Mouse (Mus musculus) heart, embryonic 16.5 days (tissue): Measurements from ENCODE around the gene Myg1. TPM values are rescaled to one million over a fixed set of nuclear protein-coding genes. Genes with fewer than 3 reads are reported as not detected.
A peak's percentile ranks its signal among the peaks of the same experiment; 100 is the strongest.

ENCODE experiments used
- ATAC-seq: fragments of 200-750 bp; cut with Nextera tagmentation; replicated peaks from 2 replicates; pipeline ENCODE4 v1.8.0; 2017; ENCODE audit warnings: moderate number of reproducible peaks; ENCODE audit not compliant: insufficient read depth, low FRiP score; ENCODE audit errors: extremely low read depth
- H3K27ac ChIP-seq: fragments of 300-500 bp; sonication (generic); 2 replicates; pipeline ENCODE4 v1.5.1; 2014; ENCODE audit warnings: mild to moderate bottlenecking, low read length, control low read depth, moderate library complexity
- H3K27me3 ChIP-seq: fragments of 300-500 bp; sonication (generic); 2 replicates; pipeline ENCODE4 v1.6.1; 2014; ENCODE audit warnings: low read length, mixed read lengths; ENCODE audit not compliant: control insufficient read depth, insufficient read depth
- H3K36me3 ChIP-seq: fragments of 300-500 bp; sonication (generic); 2 replicates; pipeline ENCODE4 v1.6.1; 2014; ENCODE audit not compliant: control insufficient read depth, insufficient read depth
- H3K4me1 ChIP-seq: fragments of 300-500 bp; sonication (generic); 2 replicates; pipeline ENCODE4 v1.6.1; 2014; ENCODE audit warnings: low read length, mixed read lengths; ENCODE audit not compliant: control insufficient read depth, insufficient read depth
- H3K4me2 ChIP-seq: fragments of 300-500 bp; sonication (generic); 2 replicates; pipeline ENCODE4 v1.6.1; 2014; ENCODE audit warnings: low read depth, mild to moderate bottlenecking, control low read depth, low read length
- H3K4me3 ChIP-seq: fragments of 300-500 bp; sonication (generic); 2 replicates; pipeline ENCODE4 v1.5.1; 2014; ENCODE audit warnings: mild to moderate bottlenecking, control low read depth, low read length
- H3K9ac ChIP-seq: fragments of 300-500 bp; sonication (generic); 2 replicates; pipeline ENCODE4 v1.6.1; 2014; ENCODE audit warnings: low read length, control low read depth
- H3K9me3 ChIP-seq: fragments of 300-500 bp; sonication (generic); replicated peaks from 2 replicates; pipeline ENCODE4 v1.6.1; 2016; ENCODE audit warnings: low read length; ENCODE audit not compliant: control insufficient read depth
- WGBS: fragments of 180-500 bp; shearing (Covaris S2); extraction: QIAGEN DNeasy Blood & Tissue Kit; methylation state at CpG from one replicate; pipeline ENCODE4 v1.1.7; 2014; 5-methylcytosine and 5-hydroxymethylcytosine counted together
- polyA plus RNA-seq: library from polyadenylated mRNA; unstranded; fragments of >200 nt; fragmentation: Nextera tagmentation; extraction: Ambion mirVana; gene quantifications from 2 replicates; pipeline ENCODE4 v1.2.1, GENCODE M21; 2015

Myg1 gene
- polyA plus RNA-seq, result 56.6 and 67.9 TPM in 2 replicates

DNA sequence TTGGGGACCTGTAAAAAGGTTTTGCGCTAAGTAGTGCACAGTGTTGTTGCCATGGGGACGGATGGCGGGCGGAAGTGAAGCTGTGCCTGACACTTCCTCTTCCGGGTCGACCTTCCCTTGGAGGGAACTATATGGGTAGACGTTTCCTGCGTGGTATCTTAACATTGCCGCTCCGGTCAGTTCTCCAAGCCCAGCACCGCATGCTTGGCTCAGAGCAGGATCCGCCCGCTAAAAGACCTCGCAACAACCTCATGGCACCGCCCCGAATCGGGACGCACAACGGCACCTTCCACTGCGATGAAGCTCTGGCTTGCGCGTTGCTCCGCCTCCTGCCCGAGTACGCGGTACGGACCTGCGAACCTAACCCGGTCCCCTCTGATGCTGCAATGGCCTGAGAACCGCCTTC lies at the start of gene Myg1:
TSS of gene Myg1 (plus strand) at position 100 of the 406 bp plus-strand sequence.
- H3K27ac ChIP-seq, result peak within 1 kb of the TSS; percentile 78
- peaks cover 22% of the 10 kb centered on the region for H3K4me1 ChIP-seq
- no peaks in the 10 kb centered on the region for H3K27me3 ChIP-seq
- peaks cover 33% of the 10 kb centered on the region for H3K36me3 ChIP-seq
- WGBS, result under 1% methylated on average over 30 of the region's 30 CpGs
- H3K4me2 ChIP-seq, result peak within 1 kb of the TSS; percentile 92
- ATAC-seq, result peak; percentile 90
- H3K4me3 ChIP-seq, result peak within 1 kb of the TSS; percentile 91
- H3K9me3 ChIP-seq, result no peaks in the 10 kb centered on the region
- H3K9ac ChIP-seq, result peak within 1 kb of the TSS; percentile 73

- Histone ChIP-seq H3K4me1 (peaks cover 13% of the 10 kb centered on the region), H3K27me3 (no peaks in the 10 kb centered on the region), H3K4me3 (no peak overlapping the region), H3K9ac (no peak overlapping the region), H3K27ac (no peak overlapping the region), H3K36me3 (peaks cover 8% of the 10 kb centered on the region), H3K4me2 (no peak overlapping the region), H3K9me3 (no peaks in the 10 kb centered on the region)
- 71% methylated on average over 8 of the region's 8 CpGs for WGBS
- ATAC-seq, result no peak
Observed at GRCm38 (mm10) chr15:102282463-102283292, 48.8 kb upstream of the Myg1 start.

- H3K9ac ChIP-seq, result no peak overlapping the region
- no peak overlapping the region for H3K4me2 ChIP-seq
- peaks cover 11% of the 10 kb centered on the region for H3K4me1 ChIP-seq
- 51% methylated on average over 3 of the region's 3 CpGs for WGBS
- H3K36me3 ChIP-seq, result peaks cover 8% of the 10 kb centered on the region
- no peaks in the 10 kb centered on the region for H3K27me3 ChIP-seq
- H3K4me3 ChIP-seq, result no peak overlapping the region
- no peaks in the 10 kb centered on the region for H3K9me3 ChIP-seq
- no peak for ATAC-seq
- H3K27ac ChIP-seq, result no peak overlapping the region
Observed at GRCm38 (mm10) chr15:102283648-102284047, 47.9 kb upstream of the Myg1 start.

DNA sequence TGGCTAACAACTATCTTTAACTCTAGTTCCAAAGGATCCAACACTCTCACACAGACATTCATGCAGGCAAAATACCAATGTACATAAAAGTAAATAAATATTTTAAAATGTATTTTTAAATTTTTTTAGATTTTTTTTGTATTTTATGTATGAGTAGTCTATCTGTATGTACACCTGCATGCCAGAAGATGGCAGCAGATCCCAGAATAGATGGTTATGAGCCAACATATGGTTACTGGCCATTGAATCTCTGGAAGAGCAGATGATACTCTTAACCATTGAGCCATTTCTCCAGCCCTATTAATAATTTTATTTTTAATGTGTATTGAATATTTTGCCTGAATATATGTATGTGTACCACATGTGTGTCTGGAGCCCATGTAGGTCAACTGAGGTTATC lies 44.1 kb upstream of the Myg1 start:
- no peak for ATAC-seq
- Histone ChIP-seq H3K27me3 (no peaks in the 10 kb centered on the region), H3K36me3 (no peaks in the 10 kb centered on the region), H3K4me2 (no peak overlapping the region), H3K9ac (no peak overlapping the region), H3K9me3 (no peaks in the 10 kb centered on the region), H3K4me3 (no peak overlapping the region), H3K4me1 (no peaks in the 10 kb centered on the region), H3K27ac (no peak overlapping the region)

DNA sequence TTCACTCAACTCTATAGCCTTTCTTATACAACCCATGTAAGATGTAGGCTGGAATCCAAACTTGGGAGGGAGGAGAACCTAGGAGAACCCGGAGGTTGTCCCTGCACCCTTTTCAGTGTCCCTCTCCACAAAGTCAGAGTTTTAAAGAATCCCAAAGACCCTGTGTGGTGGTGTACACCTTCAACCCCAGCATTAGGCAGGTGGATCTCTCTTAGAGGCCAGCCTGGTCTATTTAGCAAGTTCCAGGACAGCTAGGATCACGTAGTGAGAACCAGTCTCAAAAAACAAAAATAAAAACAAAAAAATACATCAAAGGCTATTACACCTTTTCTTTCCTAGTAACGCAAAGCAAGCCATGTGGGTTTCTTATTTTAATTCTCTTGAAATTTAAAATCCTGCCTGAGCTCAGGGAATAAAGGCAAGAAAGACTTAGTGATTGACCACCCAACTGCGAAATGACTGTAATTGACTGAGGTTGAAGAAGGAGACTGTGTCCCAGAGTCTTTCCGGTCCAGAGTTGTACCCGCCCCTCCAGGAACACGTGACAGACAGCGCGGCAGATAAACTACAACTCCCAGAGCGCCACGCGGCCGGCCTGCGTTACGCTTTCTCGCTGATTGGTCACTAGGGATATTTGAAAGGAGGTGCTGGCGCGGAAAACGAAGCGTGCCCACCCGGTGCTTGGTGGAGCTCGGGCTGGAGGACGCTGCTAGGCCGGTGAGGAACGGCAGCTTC lies 35.7 kb upstream of the Myg1 start, which contains the start of gene Espl1:
TSS of gene Espl1 (plus strand) at position 634 of the 735 bp plus-strand sequence.
- peaks cover 13% of the 10 kb centered on the region for H3K36me3 ChIP-seq
- H3K9ac ChIP-seq, result peak within 1 kb of the TSS; percentile 79
- no peaks in the 10 kb centered on the region for H3K27me3 ChIP-seq
- no peak within 1 kb of the TSS for H3K27ac ChIP-seq
- H3K4me3 ChIP-seq, result peak within 1 kb of the TSS; percentile 84
- H3K4me2 ChIP-seq, result peak within 1 kb of the TSS; percentile 95
- H3K9me3 ChIP-seq, result no peaks in the 10 kb centered on the region
- H3K4me1 ChIP-seq, result peaks cover 9% of the 10 kb centered on the region
- 7% methylated on average over 25 of the region's 25 CpGs for WGBS
- peak; percentile 98 for ATAC-seq

DNA sequence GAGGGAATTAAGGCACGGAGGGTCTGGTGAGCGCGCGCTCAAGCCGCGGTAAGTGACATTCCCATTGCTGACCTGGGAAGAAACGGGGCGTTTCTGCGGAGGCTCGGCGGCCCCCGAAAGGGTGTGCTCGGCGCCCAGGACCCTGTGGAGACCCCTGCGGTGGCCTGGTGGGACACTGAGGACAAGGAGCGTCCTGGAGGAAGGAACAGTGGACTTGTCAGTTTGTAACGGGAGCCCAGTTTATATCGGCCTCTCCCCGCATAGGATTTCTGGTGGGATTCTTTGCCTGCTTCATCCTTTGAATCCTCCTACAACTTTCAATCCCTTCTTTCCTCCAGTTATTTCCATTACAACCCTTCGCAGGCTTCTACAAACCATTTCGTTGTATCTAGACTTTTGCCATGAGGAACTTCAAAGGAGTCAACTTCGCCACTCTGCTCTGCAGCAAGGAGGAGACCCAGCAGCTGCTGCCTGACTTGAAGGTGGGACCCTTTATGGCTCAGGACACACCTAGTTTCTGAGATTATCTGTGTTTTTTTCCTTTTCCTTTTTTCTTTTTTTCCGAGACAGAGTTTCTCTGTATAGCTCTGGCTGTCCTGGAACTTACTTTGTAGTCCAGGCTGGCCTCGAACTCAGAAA lies 35.0 kb upstream of the Myg1 start:
- WGBS, result 4% methylated on average over 24 of the region's 24 CpGs
- H3K9me3 ChIP-seq, result no peaks in the 10 kb centered on the region
- peak overlapping the region; percentile 79 for H3K9ac ChIP-seq
- no peak overlapping the region for H3K27ac ChIP-seq
- peak overlapping the region; percentile 84 for H3K4me3 ChIP-seq
- peaks cover 18% of the 10 kb centered on the region for H3K36me3 ChIP-seq
- H3K4me2 ChIP-seq, result peak overlapping the region; percentile 95
- no peaks in the 10 kb centered on the region for H3K27me3 ChIP-seq
- peaks cover 9% of the 10 kb centered on the region for H3K4me1 ChIP-seq
- ATAC-seq, result 0 out of 2 replicates have a peak, but pooled peaks have one; percentile 11

DNA sequence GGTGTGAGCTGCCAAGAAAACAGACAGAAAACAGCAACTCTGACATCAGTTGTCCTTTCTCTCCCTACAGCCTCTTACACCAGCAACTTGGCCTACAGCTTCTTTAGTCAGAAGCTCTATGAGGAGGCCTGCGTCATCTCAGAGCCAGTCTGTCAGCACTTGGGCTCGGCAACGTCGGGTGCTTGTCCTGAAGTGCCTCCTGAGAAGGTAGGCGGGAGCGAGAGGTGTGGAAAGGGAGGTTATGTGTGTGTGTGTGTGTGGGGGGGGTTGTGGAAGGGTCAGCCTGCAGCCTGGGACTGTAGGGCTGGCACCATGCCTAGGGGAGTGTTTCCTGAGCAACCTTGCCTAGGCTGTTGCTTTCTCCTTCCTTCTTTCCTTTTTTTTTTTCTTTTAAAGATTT lies 29.0 kb upstream of the Myg1 start:
- Histone ChIP-seq H3K36me3 (peaks cover 45% of the 10 kb centered on the region), H3K27me3 (no peaks in the 10 kb centered on the region), H3K9me3 (no peaks in the 10 kb centered on the region), H3K4me1 (no peaks in the 10 kb centered on the region), H3K4me2 (no peak overlapping the region), H3K27ac (peak overlapping the region; percentile 50), H3K4me3 (no peak overlapping the region), H3K9ac (no peak overlapping the region)
- ATAC-seq, result peak; percentile 93
- WGBS, result 32% methylated on average over 6 of the region's 6 CpGs

DNA sequence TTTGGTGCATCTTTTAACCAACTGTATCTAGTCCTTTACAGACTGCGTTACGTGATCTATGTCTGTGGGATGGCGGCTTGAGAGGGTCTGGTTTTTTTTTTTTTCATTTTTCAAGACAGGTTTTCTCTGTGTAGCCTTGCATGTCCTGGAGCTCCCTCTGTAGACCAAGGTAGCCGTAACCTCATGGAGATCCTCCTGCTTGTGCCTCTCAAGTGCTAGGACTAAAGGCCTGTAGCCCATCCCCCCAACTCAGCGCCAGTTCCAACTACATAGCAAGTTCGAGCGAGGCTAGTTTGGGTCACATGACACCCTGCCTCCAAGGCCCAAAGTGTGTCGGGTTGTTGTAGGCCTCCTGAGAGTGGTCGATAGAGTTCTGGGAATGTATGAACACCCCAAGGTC lies 22.8 kb upstream of the Myg1 start:
- Histone ChIP-seq H3K27ac (no peak overlapping the region), H3K27me3 (no peaks in the 10 kb centered on the region), H3K4me2 (no peak overlapping the region), H3K9ac (no peak overlapping the region), H3K9me3 (no peaks in the 10 kb centered on the region), H3K4me1 (no peaks in the 10 kb centered on the region), H3K36me3 (peaks cover 48% of the 10 kb centered on the region), H3K4me3 (no peak overlapping the region)
- ATAC-seq, result no peak
- 78% methylated on average over 9 of the region's 9 CpGs for WGBS
